Mouse (Mus musculus) liver, embryonic 11.5 days (tissue): Measurements from ENCODE around the gene Col19a1. TPM values are rescaled to one million over a fixed set of nuclear protein-coding genes. Genes with fewer than 3 reads are reported as not detected.
"Not testable (repeated sequence)": the region's sequence is repeated elsewhere in the genome, so short reads cannot be mapped to it uniquely, and the experiment has no call there.

Source experiments
- ATAC-seq: fragments of 200-750 bp; cut with Nextera tagmentation; replicated peaks from 2 replicates; pipeline ENCODE4 v1.8.0; 2017; ENCODE audit warnings: moderate number of reproducible peaks, mild to moderate bottlenecking, moderate TSS enrichment, moderate library complexity; ENCODE audit not compliant: low FRiP score
- DNase-seq: peaks from one replicate; pipeline ENCODE4 v3.0.0-alpha.2; 2017; ENCODE audit warnings: low spot score
- H3K27ac ChIP-seq: fragments of 300-500 bp; sonication (generic); 2 replicates; pipeline ENCODE4 v1.5.1; 2014; ENCODE audit warnings: mild to moderate bottlenecking, low read depth, low read length, control low read depth
- H3K27me3 ChIP-seq: fragments of 300-500 bp; sonication (generic); replicated peaks from 2 replicates; pipeline ENCODE4 v1.6.1; 2014; ENCODE audit warnings: low read length, mixed read lengths; ENCODE audit not compliant: control insufficient read depth, insufficient read depth
- H3K36me3 ChIP-seq: fragments of 300-500 bp; sonication (generic); 2 replicates; pipeline ENCODE4 v1.6.1; 2014; ENCODE audit warnings: mild to moderate bottlenecking, low read length, moderate library complexity, mixed read lengths; ENCODE audit not compliant: control insufficient read depth, insufficient read depth
- H3K4me1 ChIP-seq: fragments of 300-500 bp; sonication (generic); replicated peaks from 2 replicates; pipeline ENCODE4 v1.6.1; 2014; ENCODE audit warnings: low read length, mixed read lengths; ENCODE audit not compliant: control insufficient read depth, insufficient read depth
- H3K4me2 ChIP-seq: fragments of 300-500 bp; sonication (generic); 2 replicates; pipeline ENCODE4 v1.6.1; 2014; ENCODE audit warnings: mild to moderate bottlenecking, control low read depth, moderate library complexity
- H3K4me3 ChIP-seq: fragments of 300-500 bp; sonication (generic); 2 replicates; pipeline ENCODE4 v1.5.1; 2014; ENCODE audit warnings: low read depth, low read length, control low read depth
- H3K9ac ChIP-seq: fragments of 300-500 bp; sonication (generic); 2 replicates; pipeline ENCODE4 v1.6.1; 2014; ENCODE audit warnings: low read depth, low read length, control low read depth
- H3K9me3 ChIP-seq: fragments of 300-500 bp; sonication (generic); 2 replicates; pipeline ENCODE4 v1.6.1; 2016; ENCODE audit warnings: low read length, inconsistent platforms, mixed read lengths; ENCODE audit not compliant: control insufficient read depth
- WGBS: fragments of 180-500 bp; shearing (Covaris S2); extraction: QIAGEN DNeasy Blood & Tissue Kit; methylation state at CpG from one replicate; pipeline ENCODE4 v1.1.7; 2014; 5-methylcytosine and 5-hydroxymethylcytosine counted together
- polyA plus RNA-seq: library from polyadenylated mRNA; unstranded; fragments of >200 nt; fragmentation: Nextera tagmentation; extraction: Ambion mirVana; gene quantifications from 2 replicates; pipeline ENCODE4 v1.2.1, GENCODE M21; 2014

The Col19a1 gene
- 0.23 TPM in 2 replicates for polyA plus RNA-seq

DNA sequence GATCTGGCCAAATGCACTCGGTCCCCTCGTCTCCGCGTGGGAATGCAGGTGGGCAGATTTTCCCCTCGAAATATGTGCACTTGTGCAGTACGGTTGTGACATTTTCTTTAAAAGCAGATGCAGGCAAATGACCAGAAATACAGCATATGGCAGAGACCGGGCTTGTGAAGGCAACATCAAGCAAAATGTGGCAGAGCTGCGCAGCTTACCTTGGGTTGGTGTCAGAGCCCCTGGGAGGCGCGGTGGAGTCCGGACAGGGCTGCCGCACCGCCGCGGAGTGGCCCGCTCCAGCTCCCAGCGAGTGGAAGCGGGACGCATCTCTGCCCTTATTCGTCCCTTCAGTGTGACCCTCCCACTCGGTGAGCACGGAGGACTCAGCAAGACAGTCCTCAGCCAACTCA lies at the start of gene Col19a1:
Col19a1 (minus strand) TSS at position 332 of the 401 bp plus-strand sequence.
- peak within 1 kb of the TSS; percentile 42 for H3K4me3 ChIP-seq
- WGBS, result 3% methylated on average over 22 of the region's 22 CpGs
- ATAC-seq (no peak), DNase-seq (peak; percentile 35)
- H3K27me3 ChIP-seq, result peaks cover 28% of the 10 kb centered on the region
- no peaks in the 10 kb centered on the region for H3K9me3 ChIP-seq
- H3K4me2 ChIP-seq, result peak within 1 kb of the TSS; percentile 67
- no peak within 1 kb of the TSS for H3K27ac ChIP-seq
- no peak within 1 kb of the TSS for H3K9ac ChIP-seq
- H3K4me1 ChIP-seq, result no peaks in the 10 kb centered on the region
- H3K36me3 ChIP-seq, result no peaks in the 10 kb centered on the region

DNA sequence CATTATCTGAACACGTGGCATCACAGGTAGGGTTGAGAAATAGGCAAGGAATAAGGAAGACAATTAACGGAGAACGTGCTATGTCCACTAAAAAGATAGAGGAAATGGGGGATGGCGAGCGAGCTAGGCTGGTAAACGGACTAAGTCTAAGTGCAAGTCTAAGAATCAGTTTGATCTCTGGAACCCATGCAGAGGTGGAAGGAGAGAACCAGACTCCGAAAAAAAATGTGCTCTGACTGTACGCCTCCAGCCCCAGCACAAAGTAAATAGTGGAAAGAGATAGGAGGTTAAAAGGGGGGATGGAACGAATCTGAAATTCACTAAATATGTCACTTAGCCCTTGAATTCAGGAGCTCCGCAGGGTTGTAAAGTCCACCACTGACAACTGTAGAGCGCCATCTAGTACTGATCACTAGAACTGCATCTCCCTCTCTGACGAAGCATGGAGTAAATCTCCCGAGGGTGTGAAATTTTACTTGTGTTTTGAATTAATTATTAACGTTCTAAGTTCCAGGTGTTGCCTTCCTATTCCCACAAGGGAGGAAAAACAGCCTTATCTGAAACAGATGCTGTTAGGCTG lies 46.4 kb upstream of the Col19a1 start:
- Histone ChIP-seq H3K27me3 (no peaks in the 10 kb centered on the region), H3K4me3 (no peak overlapping the region), H3K36me3 (no peaks in the 10 kb centered on the region), H3K9ac (no peak overlapping the region), H3K4me1 (no peaks in the 10 kb centered on the region), H3K27ac (no peak overlapping the region), H3K4me2 (no peak overlapping the region), H3K9me3 (no peaks in the 10 kb centered on the region)
- WGBS, result 33% methylated on average over 14 of the region's 14 CpGs
- peak; percentile 41; the same call in 1 of the 2 replicates for ATAC-seq
- DNase-seq, result no peak

DNA sequence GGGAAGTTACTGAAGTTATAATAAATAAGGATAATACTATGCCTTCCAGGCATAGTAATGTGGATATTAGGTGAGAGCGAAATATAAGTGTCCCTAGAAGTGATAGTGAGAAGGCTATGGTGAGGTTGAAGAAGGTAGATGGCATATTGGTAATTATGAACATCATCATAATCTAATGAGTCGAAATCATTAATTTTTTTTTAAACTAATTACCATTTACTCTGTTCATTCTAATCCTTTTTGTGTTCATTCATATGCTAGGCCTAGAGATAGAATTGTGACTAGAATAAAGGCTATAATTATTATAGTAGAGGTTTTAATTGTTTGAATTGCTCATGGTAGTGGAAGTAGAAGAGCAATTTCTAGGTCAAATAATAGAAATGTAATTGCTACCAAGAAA lies 25.3 kb upstream of the Col19a1 start:
- H3K9ac ChIP-seq, H3K4me3 ChIP-seq, H3K4me1 ChIP-seq, H3K4me2 ChIP-seq, H3K9me3 ChIP-seq, H3K27me3 ChIP-seq, ATAC-seq, H3K36me3 ChIP-seq, H3K27ac ChIP-seq, DNase-seq: not testable (repeated sequence)
- WGBS, result 2% methylated on average over 1 of the region's 2 CpGs

DNA sequence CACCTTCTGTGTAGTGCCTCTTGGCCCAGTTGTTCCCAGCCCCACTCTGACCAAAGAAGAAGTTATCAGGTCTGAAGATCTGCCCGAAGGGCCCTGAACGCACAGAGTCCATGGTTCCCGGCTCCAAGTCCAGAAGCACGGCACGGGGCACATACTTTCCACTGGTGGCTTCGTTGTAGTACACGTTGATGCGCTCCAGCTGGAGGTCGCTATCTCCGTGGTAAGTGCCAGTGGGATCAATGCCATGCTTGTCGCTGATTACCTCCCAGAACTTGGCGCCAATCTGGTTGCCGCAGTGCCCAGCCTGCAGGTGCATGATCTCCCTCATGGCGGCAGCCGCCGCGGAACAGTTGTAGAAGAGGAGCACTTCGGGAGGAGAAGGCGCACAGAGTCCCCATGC lies 7.8 kb upstream of the Col19a1 start:
- Histone ChIP-seq H3K4me3 (no peak overlapping the region), H3K27me3 (no peaks in the 10 kb centered on the region), H3K4me2 (no peak overlapping the region), H3K9ac (no peak overlapping the region), H3K9me3 (no peaks in the 10 kb centered on the region), H3K4me1 (no peaks in the 10 kb centered on the region), H3K36me3 (no peaks in the 10 kb centered on the region), H3K27ac (no peak overlapping the region)
- WGBS, result 93% methylated on average over 19 of the region's 19 CpGs
- DNase-seq (no peak), ATAC-seq (no peak)

DNA sequence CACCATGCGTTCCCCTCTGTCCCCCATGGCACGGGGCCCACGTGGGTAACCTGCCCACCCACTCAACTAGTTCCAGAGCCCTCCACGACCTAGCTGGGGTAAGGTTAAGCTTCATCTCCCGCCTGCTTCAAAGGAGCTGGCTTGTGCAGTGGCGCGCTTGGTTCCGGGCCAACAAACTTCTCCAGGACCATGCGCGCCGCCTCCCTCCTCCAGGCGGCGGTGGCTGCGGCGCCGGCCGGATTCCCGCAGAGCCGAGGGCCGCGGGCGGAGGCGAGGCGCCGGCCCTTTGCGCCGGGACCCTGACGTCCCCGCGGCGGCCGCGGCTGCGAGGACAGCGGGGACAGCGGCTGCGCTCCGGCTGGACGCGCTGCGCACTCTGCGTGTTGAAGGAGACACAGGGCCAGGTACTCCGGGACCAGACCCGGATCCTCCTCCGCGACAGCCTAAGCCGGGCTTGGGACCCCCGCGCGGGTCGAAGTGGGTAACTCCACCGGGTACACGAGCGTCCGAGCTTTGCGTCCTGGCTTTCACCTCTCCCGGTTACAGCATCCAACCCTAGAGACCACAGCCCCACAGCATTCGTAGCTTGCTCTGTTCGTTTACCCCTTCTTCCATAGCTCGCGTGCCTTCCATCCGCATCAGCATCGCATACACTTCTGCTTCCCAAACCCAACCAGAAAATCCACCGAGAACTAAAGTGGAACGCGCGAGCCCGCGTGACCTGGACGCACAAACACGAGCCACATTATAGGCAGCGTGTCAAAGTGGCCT lies 717 bp downstream of the Col19a1 start:
- Histone ChIP-seq H3K27ac (no peak overlapping the region), H3K27me3 (peaks cover 28% of the 10 kb centered on the region), H3K9me3 (no peaks in the 10 kb centered on the region), H3K9ac (no peak overlapping the region), H3K4me2 (peak overlapping the region; percentile 67), H3K36me3 (no peaks in the 10 kb centered on the region), H3K4me1 (no peaks in the 10 kb centered on the region), H3K4me3 (peak overlapping the region; percentile 42)
- peak; percentile 52 for DNase-seq
- no peak for ATAC-seq
- 2% methylated on average over 71 of the region's 72 CpGs for WGBS

DNA sequence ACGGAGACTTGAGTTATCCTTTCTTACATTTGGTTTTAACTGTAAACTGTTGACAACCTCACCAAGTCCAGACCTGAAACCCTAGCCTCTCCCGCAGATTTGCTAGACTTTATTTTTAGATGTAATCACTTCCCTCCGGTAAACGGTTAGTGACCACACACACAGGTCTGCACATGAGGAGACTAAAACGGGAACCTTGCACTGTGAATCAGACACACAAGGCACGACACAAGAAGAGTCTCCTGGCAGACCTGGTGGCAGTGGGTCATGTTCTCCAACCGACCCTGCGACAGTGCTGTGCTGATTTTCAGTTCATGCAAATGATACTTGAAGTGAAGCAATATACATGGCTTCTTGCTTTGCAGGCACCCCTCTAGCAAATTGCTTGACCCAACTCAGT lies 14.7 kb downstream of the Col19a1 start:
- no peak for ATAC-seq
- Histone ChIP-seq H3K9me3 (no peaks in the 10 kb centered on the region), H3K4me1 (no peaks in the 10 kb centered on the region), H3K9ac (no peak overlapping the region), H3K27ac (no peak overlapping the region), H3K4me3 (no peak overlapping the region), H3K36me3 (no peaks in the 10 kb centered on the region), H3K27me3 (no peaks in the 10 kb centered on the region), H3K4me2 (no peak overlapping the region)
- DNase-seq, result no peak
- 58% methylated on average over 8 of the region's 8 CpGs for WGBS

DNA sequence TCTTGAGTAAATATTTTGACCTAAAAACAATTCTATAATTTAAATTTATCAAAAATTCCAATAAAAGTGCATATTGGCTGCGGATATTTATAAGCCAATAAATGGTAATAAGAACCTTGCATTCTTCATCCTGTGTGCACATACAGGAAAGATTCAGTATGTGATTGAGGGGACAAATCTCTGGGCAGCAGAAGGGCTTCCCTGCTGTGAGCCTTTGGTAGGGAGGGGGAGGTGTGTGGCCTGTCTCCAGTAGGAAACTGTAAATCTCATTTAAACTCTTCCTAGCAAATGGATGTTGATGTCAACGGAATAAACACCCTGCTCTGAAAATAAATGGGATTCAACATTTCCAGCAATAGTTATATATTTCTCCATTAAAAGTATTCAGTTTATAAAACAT lies 23.2 kb downstream of the Col19a1 start:
- 53% methylated on average over 2 of the region's 2 CpGs for WGBS
- Histone ChIP-seq H3K4me2 (no peak overlapping the region), H3K36me3 (no peaks in the 10 kb centered on the region), H3K27ac (no peak overlapping the region), H3K27me3 (no peaks in the 10 kb centered on the region), H3K9ac (no peak overlapping the region), H3K4me1 (no peaks in the 10 kb centered on the region), H3K4me3 (no peak overlapping the region), H3K9me3 (no peaks in the 10 kb centered on the region)
- DNase-seq, result no peak
- no peak for ATAC-seq

DNA sequence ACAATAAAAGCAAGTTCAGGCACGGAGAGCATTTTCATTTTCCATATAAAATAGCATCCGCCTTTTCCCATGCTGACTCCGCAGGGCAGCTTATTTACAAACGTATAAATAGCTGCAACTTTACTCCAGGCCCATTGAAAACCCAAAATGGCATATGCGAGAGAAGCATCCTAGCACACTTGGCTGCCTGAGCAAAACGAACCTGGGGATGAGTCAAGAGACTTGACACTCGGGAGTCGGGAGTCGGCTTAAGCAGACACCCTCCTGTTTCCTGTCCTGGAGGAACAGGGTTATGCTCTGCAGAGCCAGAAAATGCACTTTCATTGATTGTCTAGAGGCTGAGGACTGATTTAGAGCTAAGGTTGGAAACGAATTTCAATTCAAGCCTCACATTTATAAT lies 29.3 kb downstream of the Col19a1 start:
- no peaks in the 10 kb centered on the region for H3K27me3 ChIP-seq
- no peak for ATAC-seq
- H3K9me3 ChIP-seq, result no peaks in the 10 kb centered on the region
- H3K4me3 ChIP-seq, result no peak overlapping the region
- no peak for DNase-seq
- no peak overlapping the region for H3K27ac ChIP-seq
- WGBS, result 63% methylated on average over 10 of the region's 10 CpGs
- no peaks in the 10 kb centered on the region for H3K36me3 ChIP-seq
- H3K4me2 ChIP-seq, result no peak overlapping the region
- H3K9ac ChIP-seq, result no peak overlapping the region
- no peaks in the 10 kb centered on the region for H3K4me1 ChIP-seq

DNA sequence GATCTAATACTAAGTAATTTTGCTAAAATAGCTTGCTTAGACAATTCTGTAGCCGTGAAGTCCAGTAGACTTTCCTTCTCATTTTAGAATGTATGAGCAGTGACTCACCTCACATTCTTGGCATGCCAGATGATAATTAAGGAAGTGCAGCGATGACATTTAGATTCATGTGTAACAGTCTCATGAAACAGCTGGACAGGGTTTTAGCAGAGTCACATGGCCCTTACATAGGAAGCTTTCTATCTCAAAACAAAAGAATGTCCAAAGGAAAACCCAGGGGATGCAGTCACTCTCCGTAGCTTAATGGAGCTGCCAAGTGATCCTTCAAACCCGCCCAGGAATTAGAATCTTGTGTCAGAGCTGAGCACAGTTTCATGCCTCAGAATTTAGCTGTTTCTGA lies 33.8 kb downstream of the Col19a1 start:
- ATAC-seq, result no peak
- no peaks in the 10 kb centered on the region for H3K36me3 ChIP-seq
- no peak for DNase-seq
- no peak overlapping the region for H3K27ac ChIP-seq
- no peak overlapping the region for H3K4me2 ChIP-seq
- H3K9ac ChIP-seq, result no peak overlapping the region
- H3K4me3 ChIP-seq, result no peak overlapping the region
- 62% methylated on average over 4 of the region's 4 CpGs for WGBS
- no peaks in the 10 kb centered on the region for H3K4me1 ChIP-seq
- no peaks in the 10 kb centered on the region for H3K9me3 ChIP-seq
- no peaks in the 10 kb centered on the region for H3K27me3 ChIP-seq
